Mouse (Mus musculus) cortical plate, adult 2 months (tissue): Measurements from ENCODE around the gene Dmgdh.

Experiments
- CTCF ChIP-seq: fragments of 200-500 bp; IDR thresholded peaks from 2 replicates; pipeline ENCODE4 v1.5.1; 2011; ENCODE audit warnings: mild to moderate bottlenecking, control low read depth, low read length; ENCODE audit not compliant: insufficient read depth; ENCODE audit errors: extremely low read depth
- POLR2A ChIP-seq: fragments of 200-500 bp; IDR thresholded peaks from 2 replicates; pipeline ENCODE4 v1.6.1; 2011; ENCODE audit warnings: mild to moderate bottlenecking, low read length, control low read depth; ENCODE audit not compliant: insufficient read depth; ENCODE audit errors: extremely low read depth

DNA sequence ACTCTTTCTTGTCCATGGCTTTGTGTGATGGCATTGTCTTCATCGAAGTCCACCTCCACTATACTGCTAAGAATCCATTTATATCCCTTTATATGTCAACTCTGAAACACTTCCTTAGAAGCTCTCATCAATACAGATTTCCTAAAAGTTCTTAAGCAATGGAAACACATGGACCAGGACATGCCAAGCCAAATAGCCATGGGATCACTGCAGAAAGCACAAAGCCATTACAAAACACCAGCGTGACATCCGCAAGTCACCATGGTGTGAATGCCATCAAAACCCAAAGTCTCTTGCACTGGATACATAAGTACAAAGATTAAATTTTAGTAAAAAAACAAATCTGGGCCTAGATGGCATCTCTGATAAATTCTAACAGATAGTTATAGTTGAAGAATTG is 15.3 kb downstream of the Dmgdh start:
- TF ChIP-seq POLR2A, result no peak
- no peak for TF ChIP-seq CTCF
